Mouse (Mus musculus) forebrain, postnatal 0 days (tissue): ENCODE measurements around the gene Mylpf. TPM values are rescaled to one million over a fixed set of nuclear protein-coding genes. Genes with fewer than 3 reads are reported as not detected.
"Not testable (repeated sequence)": the region's sequence is repeated elsewhere in the genome, so short reads cannot be mapped to it uniquely, and the experiment has no call there.

Source experiments
- ATAC-seq: fragments of 200-750 bp; cut with Nextera tagmentation; 2 replicates; pipeline ENCODE4 v1.8.0; 2017; ENCODE audit warnings: mild to moderate bottlenecking, moderate library complexity
- DNase-seq: peaks from one replicate; pipeline ENCODE4 v3.0.0-alpha.2; 2015
- H3K27ac ChIP-seq: fragments of 300-500 bp; sonication (generic); 2 replicates; pipeline ENCODE4 v1.5.1; 2014; ENCODE audit warnings: low read depth, mild to moderate bottlenecking, antibody characterized with exemption, low read length, moderate library complexity, mixed read lengths
- H3K27me3 ChIP-seq: fragments of 300-500 bp; sonication (generic); 2 replicates; pipeline ENCODE4 v1.6.1; 2014; ENCODE audit warnings: mild to moderate bottlenecking, low read length, mixed read lengths; ENCODE audit not compliant: insufficient read depth
- H3K36me3 ChIP-seq: fragments of 300-500 bp; sonication (generic); 2 replicates; pipeline ENCODE4 v1.6.1; 2014; ENCODE audit warnings: mild to moderate bottlenecking, moderate library complexity; ENCODE audit not compliant: insufficient read depth
- H3K4me1 ChIP-seq: fragments of 300-500 bp; sonication (generic); 2 replicates; pipeline ENCODE4 v1.6.1; 2014; ENCODE audit warnings: antibody characterized with exemption; ENCODE audit not compliant: insufficient read depth
- H3K4me2 ChIP-seq: fragments of 300-500 bp; sonication (generic); 2 replicates; pipeline ENCODE4 v1.6.1; 2014; ENCODE audit warnings: low read depth, mild to moderate bottlenecking, moderate library complexity
- H3K4me3 ChIP-seq: fragments of 300-500 bp; sonication (generic); 2 replicates; pipeline ENCODE4 v1.5.1; 2014; ENCODE audit warnings: low read depth, low read length, mixed read lengths
- H3K9ac ChIP-seq: fragments of 300-500 bp; sonication (generic); 2 replicates; pipeline ENCODE4 v1.6.1; 2014; ENCODE audit warnings: mild to moderate bottlenecking
- H3K9me3 ChIP-seq: fragments of 300-500 bp; sonication (generic); 2 replicates; pipeline ENCODE4 v1.6.1; 2016; ENCODE audit warnings: low read length
- CTCF ChIP-seq: sonication (generic); IDR thresholded peaks from 2 replicates; pipeline ENCODE4 v1.5.1; 2016; ENCODE audit warnings: antibody characterized with exemption, control low read depth, low read depth
- WGBS: fragments of 180-500 bp; shearing (Covaris S2); extraction: QIAGEN DNeasy Blood & Tissue Kit; methylation state at CpG from one replicate; pipeline ENCODE4 v1.1.7; 2014; 5-methylcytosine and 5-hydroxymethylcytosine counted together
- polyA plus RNA-seq: library from polyadenylated mRNA; unstranded; fragments of >200 nt; fragmentation: Nextera tagmentation; extraction: Ambion mirVana; gene quantifications from 2 replicates; pipeline ENCODE4 v1.2.1, GENCODE M21; 2015
- total RNA-seq: library from RNA; depleted of rRNA; stranded (reverse); fragments of >200 nt; gene quantifications from 2 replicates; pipeline ENCODE4 v1.2.3, GENCODE M21; 2014

Mylpf gene
- total and polyA plus RNA-seq, 2 experiments from 2014 or later = 0.52 to 3.2 TPM

GRCm38 (mm10) chr7:127180783-127181182, 27.9 kb upstream of the Mylpf start:
- Histone ChIP-seq H3K4me2 (no peak overlapping the region), H3K27me3 (no peaks in the 10 kb centered on the region), H3K9ac (no peak overlapping the region), H3K27ac (no peak overlapping the region), H3K36me3 (no peaks in the 10 kb centered on the region), H3K9me3 (no peaks in the 10 kb centered on the region), H3K4me3 (no peak overlapping the region), H3K4me1 (no peaks in the 10 kb centered on the region)
- no peak for TF ChIP-seq CTCF
- DNase-seq (no peak), ATAC-seq (no peak)
- 66% methylated on average over 2 of the region's 2 CpGs for WGBS

DNA sequence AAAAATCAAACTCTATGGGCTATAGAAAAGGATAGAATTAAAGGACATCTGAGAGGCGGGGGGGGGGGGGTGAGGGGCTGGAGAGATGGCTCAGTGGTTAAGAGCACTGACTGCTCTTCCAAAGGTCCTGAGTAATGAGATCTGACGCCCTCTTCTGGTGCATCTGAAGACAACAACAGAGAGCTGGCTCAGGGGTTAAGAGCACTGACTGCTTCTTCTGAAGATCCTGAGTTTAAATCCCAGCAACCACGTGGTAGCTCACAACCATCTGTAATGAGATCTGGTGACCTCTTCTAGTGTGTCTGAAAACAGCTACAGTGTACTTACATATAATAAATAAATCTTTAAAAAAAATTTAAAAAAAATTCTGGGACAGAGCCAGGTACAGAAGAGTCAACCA, 27.0 kb upstream of the Mylpf start:
- not testable (repeated sequence) for H3K9ac ChIP-seq, H3K9me3 ChIP-seq, H3K36me3 ChIP-seq, H3K4me2 ChIP-seq, H3K4me3 ChIP-seq, H3K27me3 ChIP-seq, H3K27ac ChIP-seq, H3K4me1 ChIP-seq, ATAC-seq, DNase-seq
- WGBS = 39% methylated on average over 3 of the region's 3 CpGs

GRCm38 (mm10) chr7:127183345-127183744, 25.3 kb upstream of the Mylpf start:
- Histone ChIP-seq H3K36me3 (no peaks in the 10 kb centered on the region), H3K27me3 (no peaks in the 10 kb centered on the region), H3K27ac (no peak overlapping the region), H3K4me1 (no peaks in the 10 kb centered on the region), H3K9ac (no peak overlapping the region), H3K4me3 (no peak overlapping the region), H3K9me3 (no peaks in the 10 kb centered on the region), H3K4me2 (no peak overlapping the region)
- no peak for DNase-seq
- 82% methylated on average over 8 of the region's 8 CpGs for WGBS
- no peak for ATAC-seq
- TF ChIP-seq CTCF = no peak

GRCm38 (mm10) chr7:127183828-127184227, 24.9 kb upstream of the Mylpf start:
- Histone ChIP-seq H3K9ac (no peak overlapping the region), H3K9me3 (no peaks in the 10 kb centered on the region), H3K4me3 (no peak overlapping the region), H3K36me3 (no peaks in the 10 kb centered on the region), H3K4me2 (no peak overlapping the region), H3K27me3 (no peaks in the 10 kb centered on the region), H3K4me1 (no peaks in the 10 kb centered on the region), H3K27ac (no peak overlapping the region)
- TF ChIP-seq CTCF = peak; percentile 30
- DNase-seq = no peak
- no peak for ATAC-seq
- 74% methylated on average over 6 of the region's 6 CpGs for WGBS

- ATAC-seq (no peak), DNase-seq (no peak)
- Histone ChIP-seq H3K27ac (no peak overlapping the region), H3K9me3 (no peaks in the 10 kb centered on the region), H3K4me1 (no peaks in the 10 kb centered on the region), H3K36me3 (no peaks in the 10 kb centered on the region), H3K4me2 (no peak overlapping the region), H3K4me3 (no peak overlapping the region), H3K9ac (no peak overlapping the region), H3K27me3 (no peaks in the 10 kb centered on the region)
- no peak for TF ChIP-seq CTCF
- WGBS = 75% methylated on average over 1 of the region's 1 CpGs
These were observed 24.0 kb upstream of the Mylpf start for GRCm38 (mm10) chr7:127184720-127185119.

- ATAC-seq = peak; percentile 42; the same call in 1 of the 2 replicates
- Histone ChIP-seq H3K4me2 (no peak overlapping the region), H3K27me3 (no peaks in the 10 kb centered on the region), H3K36me3 (no peaks in the 10 kb centered on the region), H3K4me1 (no peaks in the 10 kb centered on the region), H3K27ac (no peak overlapping the region), H3K9me3 (no peaks in the 10 kb centered on the region), H3K4me3 (no peak overlapping the region), H3K9ac (no peak overlapping the region)
- TF ChIP-seq CTCF = peak; percentile 61
- no peak for DNase-seq
- 81% methylated on average over 3 of the region's 3 CpGs for WGBS
These were observed 23.1 kb upstream of the Mylpf start for GRCm38 (mm10) chr7:127185601-127186000.

DNA sequence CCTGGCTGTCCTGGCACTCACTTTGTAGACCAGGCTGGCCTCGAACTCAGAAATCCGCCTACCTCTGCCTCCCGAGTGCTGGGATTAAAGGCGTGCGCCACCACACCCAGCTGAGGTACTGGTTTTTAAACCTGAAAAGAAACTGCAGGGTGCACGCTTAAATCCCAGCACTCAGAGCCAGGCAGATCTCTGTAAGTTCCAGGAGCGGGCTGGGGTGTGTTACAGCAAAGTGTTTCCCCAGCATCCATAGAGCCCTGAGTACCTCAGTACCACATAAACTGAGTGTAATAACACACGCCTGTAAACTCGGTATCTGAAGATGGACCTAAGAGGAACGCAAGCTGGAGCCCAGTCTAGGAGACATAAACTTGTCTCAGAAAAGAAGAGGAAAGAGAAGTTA, 21.3 kb upstream of the Mylpf start:
- Histone ChIP-seq H3K4me1 (no peaks in the 10 kb centered on the region), H3K27ac (no peak overlapping the region), H3K4me3 (no peak overlapping the region), H3K27me3 (no peaks in the 10 kb centered on the region), H3K4me2 (no peak overlapping the region), H3K9me3 (no peaks in the 10 kb centered on the region), H3K9ac (no peak overlapping the region), H3K36me3 (peaks cover 13% of the 10 kb centered on the region)
- WGBS = 73% methylated on average over 9 of the region's 10 CpGs
- no peak for TF ChIP-seq CTCF
- no peak for ATAC-seq
- DNase-seq = no peak
